Mouse (Mus musculus) kidney, postnatal 36 days (tissue): ENCODE data around the gene Tspan12.
A peak's percentile ranks its signal among the peaks of the same experiment; 100 is the strongest.
"Not testable (repeated sequence)": the region's sequence is repeated elsewhere in the genome, so short reads cannot be mapped to it uniquely, and the experiment has no call there.

ENCODE experiments used
- DNase-seq, 2 experiments: peaks; one replicate each; pipeline ENCODE4 v3.0.0; 2021 to 2022; ENCODE audit warnings: mixed read lengths in 2 of 2

Tspan12 gene

GRCm38 (mm10) chr6:21852344-21852785 lies at the start of gene Tspan12:
TSS of gene Tspan12 (minus strand) at chr6:21852515.
- no peak for DNase-seq

GRCm38 (mm10) chr6:21894451-21894850 lies 42.1 kb upstream of the Tspan12 start:
- DNase-seq, result peak; percentile 68 to 77

- DNase-seq, result no peak
These were observed 36.8 kb upstream of the Tspan12 start for GRCm38 (mm10) chr6:21889101-21889500.

- not testable (repeated sequence) for DNase-seq
These were observed 35.7 kb upstream of the Tspan12 start for GRCm38 (mm10) chr6:21887971-21888370.

- DNase-seq, result no peak
These were observed 27.2 kb upstream of the Tspan12 start for GRCm38 (mm10) chr6:21879496-21879895.

- DNase-seq, result no peak
These were observed 15.0 kb upstream of the Tspan12 start for GRCm38 (mm10) chr6:21867310-21867709.

- no peak for DNase-seq
These were observed 11.9 kb upstream of the Tspan12 start for GRCm38 (mm10) chr6:21864179-21864578.

- no peak for DNase-seq
These were observed 11.2 kb upstream of the Tspan12 start for GRCm38 (mm10) chr6:21863561-21863960.

GRCm38 (mm10) chr6:21861316-21861715 lies 9.0 kb upstream of the Tspan12 start:
- no peak for DNase-seq

- peak; percentile 34 to 54 for DNase-seq
These were observed 5.5 kb upstream of the Tspan12 start for GRCm38 (mm10) chr6:21857843-21858242.

- peak; percentile 54 to 62 for DNase-seq
These were observed 3.6 kb upstream of the Tspan12 start for GRCm38 (mm10) chr6:21855921-21856320.

- no peak for DNase-seq
These were observed 1.0 kb upstream of the Tspan12 start for GRCm38 (mm10) chr6:21853342-21853741.

GRCm38 (mm10) chr6:21851596-21852343 lies 545 bp downstream of the Tspan12 start:
- DNase-seq, result peak; percentile 87 to 89

- no peak for DNase-seq
These were observed 1.0 kb downstream of the Tspan12 start for GRCm38 (mm10) chr6:21851346-21851595.

- DNase-seq, result peak; percentile 27 to 53
These were observed 1.6 kb downstream of the Tspan12 start for GRCm38 (mm10) chr6:21850526-21851345.

GRCm38 (mm10) chr6:21848808-21849207 lies 3.5 kb downstream of the Tspan12 start:
- no peak for DNase-seq

GRCm38 (mm10) chr6:21839976-21840775 lies 12.1 kb downstream of the Tspan12 start:
- peak in 1 of 2 experiments; percentile 35 for DNase-seq

- DNase-seq, result peak in 1 of 2 experiments; percentile 25
These were observed 13.0 kb downstream of the Tspan12 start for GRCm38 (mm10) chr6:21839244-21839814.

- DNase-seq, result no peak
These were observed 18.8 kb downstream of the Tspan12 start for GRCm38 (mm10) chr6:21833531-21833930.

- no peak for DNase-seq
These were observed 20.4 kb downstream of the Tspan12 start for GRCm38 (mm10) chr6:21831871-21832270.

GRCm38 (mm10) chr6:21830931-21831330 lies 21.4 kb downstream of the Tspan12 start:
- DNase-seq, result no peak

GRCm38 (mm10) chr6:21829930-21830329 lies 22.4 kb downstream of the Tspan12 start:
- DNase-seq, result no peak

GRCm38 (mm10) chr6:21828437-21828836 lies 23.9 kb downstream of the Tspan12 start:
- DNase-seq, result no peak
